Mouse (Mus musculus) telencephalon, adult 2 months (tissue): ENCODE results near the gene Kcnj14.
A peak's percentile ranks its signal among the peaks of the same experiment; 100 is the strongest.

ENCODE experiments used
- DNase-seq: peaks from one replicate; pipeline ENCODE4 v3.0.0-alpha.2; 2011; ENCODE audit warnings: low read depth, low spot score

Kcnj14 gene

GRCm38 (mm10) chr7:45832428-45832827 is 7.8 kb upstream of the Kcnj14 start:
- DNase-seq: no peak

DNA sequence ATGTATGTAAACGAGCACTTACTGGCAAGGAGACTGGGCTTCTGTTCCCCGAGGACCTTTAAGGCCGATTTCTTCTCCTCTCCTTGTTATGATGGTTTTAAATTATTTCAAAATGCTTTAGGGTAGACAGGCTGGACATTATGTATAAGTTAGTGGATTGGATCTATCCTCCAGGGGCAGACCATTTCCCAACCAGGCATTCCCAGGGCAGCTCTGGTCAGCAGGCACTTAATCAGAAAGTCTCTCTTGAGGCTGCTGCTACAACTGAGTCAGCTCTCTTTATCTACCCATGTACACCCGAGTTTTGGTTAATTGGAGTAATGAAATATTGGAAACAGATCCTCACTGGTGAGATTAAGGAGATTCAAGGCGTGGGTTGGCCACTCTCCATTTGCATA is 6.5 kb upstream of the Kcnj14 start:
- no peak for DNase-seq

DNA sequence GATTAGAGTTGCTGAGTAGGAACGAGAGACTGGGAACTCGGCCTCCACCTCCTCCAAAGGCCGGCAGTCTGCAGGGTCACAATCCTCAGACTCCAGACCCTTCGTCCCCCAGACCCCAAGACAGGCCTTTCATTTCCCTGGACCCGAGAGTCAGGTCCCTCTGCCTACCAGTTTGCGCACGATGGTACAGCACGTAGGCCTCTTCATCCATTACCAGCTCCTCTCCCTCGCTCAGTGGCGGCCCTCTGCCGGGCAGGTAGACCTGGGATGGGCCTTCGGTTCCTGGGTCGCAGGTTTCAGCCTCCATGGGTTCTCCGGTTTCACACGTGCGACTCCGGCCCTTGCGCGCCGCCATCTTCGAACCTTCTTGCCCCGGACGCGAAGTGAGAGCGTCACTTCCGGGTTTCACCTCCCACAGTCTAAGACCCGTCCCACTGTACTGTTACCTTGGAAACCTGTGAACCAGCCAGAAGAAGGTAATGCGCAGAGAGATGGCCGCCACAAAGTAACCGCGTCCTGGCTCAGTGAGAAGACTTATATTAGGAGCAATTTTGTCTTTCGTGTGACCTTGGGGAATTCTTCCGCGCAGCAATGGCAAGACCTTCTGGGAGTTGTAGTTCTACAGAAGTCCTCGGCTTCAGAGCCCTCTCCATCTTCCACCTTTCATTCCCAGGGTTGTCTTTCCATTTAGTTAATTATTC is 6.0 kb upstream of the Kcnj14 start, which contains the start of gene Grwd1:
Grwd1 (minus strand) TSS at position 518 of the 701 bp plus-strand sequence.
- peak; percentile 92 for DNase-seq

GRCm38 (mm10) chr7:45826631-45827030 is 2.0 kb upstream of the Kcnj14 start:
- DNase-seq: no peak

DNA sequence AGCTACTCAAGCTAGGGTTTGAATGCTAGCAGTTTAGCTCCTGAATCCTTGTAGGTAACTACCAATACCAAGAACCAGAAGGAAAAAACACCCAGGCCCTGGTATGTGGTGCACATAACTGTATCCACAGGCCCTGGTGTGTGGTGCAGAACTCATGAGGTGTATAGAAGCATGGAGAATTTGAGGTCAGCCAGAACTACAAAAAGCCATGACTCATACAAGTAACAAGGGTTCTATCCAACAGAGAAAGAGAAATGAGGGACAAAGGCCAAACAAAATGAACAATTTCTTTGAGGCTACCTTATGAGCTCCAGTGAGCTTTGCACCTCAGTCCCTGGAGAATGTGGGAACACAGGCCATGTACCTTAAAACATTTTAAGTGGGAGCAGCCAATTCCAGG is 3.7 kb downstream of the Kcnj14 start:
- no peak for DNase-seq

- no peak for DNase-seq
Observed at GRCm38 (mm10) chr7:45819843-45820242, 4.7 kb downstream of the Kcnj14 start.

GRCm38 (mm10) chr7:45815984-45816351 is 8.6 kb downstream of the Kcnj14 start:
- DNase-seq: no peak

DNA sequence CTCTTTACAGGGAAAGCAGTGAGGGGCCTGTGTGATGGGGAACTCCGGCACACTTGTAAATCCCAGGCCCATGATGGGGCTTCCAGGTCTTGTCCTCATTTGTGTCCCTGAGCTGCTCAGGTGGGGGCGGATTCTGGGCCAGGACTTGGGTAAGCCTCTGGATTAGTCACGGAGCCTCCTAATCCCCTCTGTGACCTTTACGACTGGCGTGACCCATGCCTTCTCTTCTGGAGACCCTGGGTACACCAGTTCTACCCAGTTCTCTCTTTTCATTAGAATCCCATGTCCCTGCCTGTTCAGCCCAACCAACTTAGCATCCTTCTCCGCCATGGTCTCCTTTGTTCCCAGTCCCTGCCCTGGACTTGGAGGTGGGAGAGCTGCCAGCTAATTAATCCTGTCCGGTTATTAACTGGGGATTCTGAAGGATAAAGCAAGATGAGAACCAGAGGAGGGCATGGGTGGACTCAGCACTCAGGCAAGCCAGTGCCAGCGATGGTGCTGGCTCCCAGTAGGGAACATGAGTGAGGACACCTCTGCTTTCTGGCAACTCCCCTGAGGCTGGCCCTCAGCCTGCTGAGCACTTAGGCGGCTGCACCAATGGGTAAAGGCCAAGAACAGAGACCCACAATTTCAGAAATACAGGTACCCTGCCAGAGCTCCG is 9.1 kb downstream of the Kcnj14 start:
- DNase-seq: no peak

DNA sequence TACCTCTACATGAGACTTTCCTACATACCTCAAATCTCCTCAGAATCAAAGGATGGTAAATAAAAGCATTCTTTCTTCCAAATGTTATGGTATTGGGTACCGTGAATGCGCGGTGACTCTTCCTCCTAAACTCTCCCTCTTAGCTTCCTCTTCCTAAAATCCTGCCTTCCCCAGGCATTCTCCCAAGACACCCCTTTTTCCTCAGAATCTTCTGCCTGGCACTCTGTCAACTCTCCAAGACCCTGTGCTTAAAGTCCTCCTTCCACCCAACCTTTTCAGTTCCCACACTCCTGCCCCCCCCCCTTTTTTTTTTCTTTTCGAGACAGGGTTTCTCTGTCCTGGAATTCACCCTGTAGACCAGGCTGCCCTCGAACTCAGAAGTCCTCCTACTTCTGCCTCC is 9.7 kb downstream of the Kcnj14 start:
- no peak for DNase-seq

DNA sequence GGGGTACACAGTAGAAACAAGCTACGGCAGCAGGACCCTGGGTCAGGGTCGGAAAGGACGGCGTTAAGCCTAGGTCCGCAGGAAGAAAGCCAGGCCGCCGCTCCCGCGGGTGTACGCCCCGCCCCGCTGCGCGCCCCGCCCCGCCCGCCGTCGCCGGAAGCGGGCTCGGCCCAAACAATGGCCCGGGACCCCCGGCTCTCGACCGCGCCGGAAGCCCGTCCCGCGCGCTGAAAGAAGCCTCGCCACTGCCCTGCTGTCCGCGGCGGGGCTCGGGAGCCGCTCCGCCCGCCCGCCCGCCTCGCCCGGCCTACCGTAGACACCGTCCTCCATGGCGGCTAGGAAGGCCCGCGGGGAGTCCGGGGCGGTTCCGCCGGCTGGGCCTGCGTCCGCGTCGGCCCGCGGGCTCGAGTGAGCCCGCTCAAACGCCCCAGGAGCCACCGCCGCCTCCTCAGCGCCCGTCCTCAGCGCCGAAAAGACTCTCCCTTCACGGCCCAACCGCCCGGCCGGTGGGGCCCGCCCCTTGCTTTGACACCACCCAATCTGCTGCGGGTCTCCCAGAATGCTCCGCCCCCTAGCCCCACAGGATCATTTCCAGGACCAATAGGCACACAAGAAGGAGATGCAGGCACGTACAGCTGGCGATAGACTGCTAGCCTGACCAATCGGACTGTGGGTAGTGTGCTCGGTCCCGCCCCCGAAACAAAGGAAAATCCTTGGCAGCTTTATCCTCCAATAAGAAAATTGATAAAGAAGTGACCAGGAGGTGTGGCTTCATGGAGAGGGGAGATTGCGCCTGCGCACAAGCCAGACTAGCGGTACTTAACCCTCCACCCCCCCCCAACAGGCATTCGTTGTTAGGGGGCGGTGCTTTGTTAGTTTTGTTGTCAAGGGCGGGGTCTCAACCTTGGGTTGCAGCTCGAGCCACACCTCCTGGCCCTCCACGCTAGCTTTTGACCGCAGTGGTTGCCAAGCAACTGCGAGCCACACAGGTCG is 10.5 kb downstream of the Kcnj14 start, which contains the start of gene Cyth2:
Cyth2 (minus strand) TSS at position 795 of the 993 bp plus-strand sequence.
- DNase-seq: peak; percentile 100

DNA sequence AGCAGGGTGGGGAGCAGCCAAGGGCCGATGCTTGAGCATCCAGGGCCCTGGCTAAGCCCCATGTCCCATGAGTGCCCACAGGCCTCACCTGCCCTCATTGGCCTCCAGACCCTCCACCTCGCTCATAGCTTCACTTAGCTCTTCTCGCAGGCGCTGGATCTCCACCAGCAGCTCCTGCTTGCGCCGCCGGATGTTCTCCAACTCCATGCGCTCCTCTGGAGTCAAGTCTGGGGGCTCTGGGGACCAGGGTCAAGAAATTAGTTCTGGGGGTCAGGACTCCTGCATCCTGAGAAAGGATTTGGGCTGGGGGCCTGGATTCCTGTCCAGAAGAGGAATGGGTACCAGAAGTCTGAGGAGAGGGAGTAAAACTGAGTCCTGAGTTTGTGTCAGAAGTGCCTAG is 11.7 kb downstream of the Kcnj14 start:
- no peak for DNase-seq

DNA sequence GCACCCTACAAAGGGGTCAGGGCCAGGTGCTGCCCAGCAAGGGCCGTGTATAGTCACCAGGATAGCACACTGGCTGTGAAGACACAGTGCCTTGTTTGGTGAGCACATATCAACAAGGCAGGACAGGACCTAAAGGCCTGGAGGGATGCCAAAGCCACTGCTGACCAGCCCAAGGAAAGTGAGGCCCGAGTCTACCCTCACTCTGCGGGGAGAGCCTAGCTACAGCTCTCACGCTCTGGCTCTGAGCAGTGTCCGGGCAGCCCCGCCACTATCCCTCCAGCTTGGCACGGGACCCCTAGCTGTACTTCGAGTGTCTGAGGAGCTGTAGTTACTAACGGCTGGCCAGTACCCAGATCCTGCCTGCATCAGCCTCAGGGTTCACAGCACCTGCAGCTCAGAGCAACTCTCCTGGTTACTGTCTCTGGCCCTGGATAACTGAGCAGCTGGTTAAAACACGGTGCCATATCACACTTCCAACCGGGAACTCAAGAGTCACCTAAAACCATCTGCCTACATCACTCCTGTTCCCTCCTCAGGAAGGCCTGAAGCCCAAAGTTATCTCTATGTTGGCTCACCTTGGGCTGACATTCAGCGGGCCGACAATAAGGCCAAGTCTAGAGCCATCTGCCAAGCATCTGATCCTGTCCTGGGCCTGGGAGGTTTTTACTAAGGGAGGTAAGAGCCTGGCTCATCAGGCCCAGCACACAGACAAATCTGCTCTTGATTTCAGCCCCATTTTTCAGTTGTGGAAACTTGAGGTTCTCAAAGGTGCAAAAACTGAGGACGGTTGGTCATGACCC is 15.1 kb downstream of the Kcnj14 start:
- DNase-seq: no peak

DNA sequence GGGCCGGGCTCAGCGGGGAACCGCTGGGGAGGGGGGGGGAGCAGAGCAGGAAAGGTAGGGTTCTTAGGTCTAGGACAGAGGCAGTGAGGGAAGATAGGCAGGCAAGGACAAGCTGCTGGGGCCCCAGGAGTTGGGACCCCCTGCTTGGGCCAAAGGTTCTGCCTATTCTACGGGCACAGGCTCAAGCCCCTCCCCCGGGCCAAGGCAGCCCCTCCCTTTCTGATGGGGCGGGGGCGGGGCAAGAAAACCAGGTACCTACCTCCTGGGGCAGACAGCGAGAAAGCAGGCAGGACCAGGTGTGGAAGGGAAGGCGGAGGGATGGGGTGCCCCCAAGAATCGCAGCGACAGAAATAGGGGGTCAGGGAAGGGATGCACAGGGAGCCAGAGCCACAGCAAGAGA is 16.1 kb downstream of the Kcnj14 start:
- no peak for DNase-seq

DNA sequence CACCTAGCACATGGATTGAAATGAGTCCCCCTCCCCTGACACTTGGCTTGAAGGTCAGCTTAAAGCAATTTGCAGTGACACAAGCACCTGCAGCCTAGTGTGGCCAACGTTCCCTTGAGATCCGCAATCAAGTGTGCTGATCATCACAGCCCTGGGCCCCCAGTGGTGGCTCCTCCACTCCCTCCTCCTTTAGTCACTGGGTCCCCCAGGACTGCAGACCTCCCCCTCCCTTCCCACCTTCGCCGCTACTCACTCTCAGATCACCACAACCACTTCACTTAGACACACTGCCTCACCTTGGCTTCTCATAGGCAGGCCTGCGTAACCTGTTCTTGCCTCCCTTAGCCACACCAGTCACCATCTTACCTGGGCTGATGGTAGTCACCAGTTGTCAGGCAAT is 18.6 kb downstream of the Kcnj14 start:
- no peak for DNase-seq

DNA sequence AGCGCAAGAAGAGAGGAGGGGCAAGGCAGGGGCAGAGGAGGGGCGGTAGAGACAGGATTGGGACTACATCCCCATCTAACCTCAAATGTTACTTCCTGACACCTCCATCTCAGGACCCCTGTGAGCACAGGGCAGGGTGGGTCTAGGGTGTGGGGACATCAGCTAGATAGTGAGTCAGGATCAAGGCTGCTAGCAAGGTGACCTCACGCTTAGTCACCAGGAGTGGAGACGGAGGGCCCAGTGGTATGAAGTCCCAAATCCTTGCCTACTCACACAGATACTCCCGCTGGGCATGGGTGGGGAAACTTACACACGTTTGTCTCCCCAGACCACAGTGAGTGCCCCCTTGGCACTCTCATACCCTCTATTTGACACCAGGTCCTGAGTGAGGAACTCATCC is 22.0 kb downstream of the Kcnj14 start:
- no peak for DNase-seq

DNA sequence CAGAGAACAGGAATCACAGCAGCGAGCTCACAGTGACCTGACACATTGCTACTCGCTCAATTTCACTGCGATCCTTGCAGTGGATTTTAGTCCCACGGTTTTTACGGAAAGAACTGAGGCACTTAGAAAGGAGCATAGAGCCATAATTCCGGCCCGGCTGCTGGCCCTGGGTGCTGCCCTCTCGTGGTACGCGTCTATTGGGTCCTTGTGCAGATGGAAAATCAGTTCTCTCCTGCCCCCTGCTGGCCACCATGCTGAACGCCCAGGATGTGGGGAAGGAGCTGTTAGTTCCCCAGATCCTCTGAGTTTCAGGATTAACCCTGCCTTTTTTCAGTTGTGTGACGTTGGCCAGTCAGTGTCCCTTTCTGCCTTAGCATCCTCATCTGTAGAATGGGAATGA is 23.2 kb downstream of the Kcnj14 start:
- peak; percentile 87 for DNase-seq

- DNase-seq: no peak
Observed at GRCm38 (mm10) chr7:45800546-45801204, 23.9 kb downstream of the Kcnj14 start.

- DNase-seq: no peak
Observed at GRCm38 (mm10) chr7:45800001-45800400, 24.6 kb downstream of the Kcnj14 start.

GRCm38 (mm10) chr7:45798931-45799330 is 25.7 kb downstream of the Kcnj14 start:
- no peak for DNase-seq

DNA sequence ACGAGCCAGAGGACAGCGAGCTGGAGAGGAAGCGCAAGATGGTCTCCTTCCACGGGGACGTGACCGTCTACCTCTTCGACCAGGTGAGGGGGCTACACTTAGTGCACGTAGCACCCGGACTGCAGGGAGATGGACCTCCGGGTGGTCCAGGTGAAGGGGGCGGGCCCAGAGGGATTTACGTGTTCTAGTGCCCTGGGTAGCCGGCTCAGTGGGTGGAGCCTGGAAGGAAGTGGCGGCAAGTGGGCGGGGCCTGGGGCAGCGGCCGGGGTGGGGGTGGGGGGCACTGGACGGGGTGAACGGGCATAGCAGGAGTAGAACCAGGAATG is 26.1 kb downstream of the Kcnj14 start:
- no peak for DNase-seq
